Mouse (Mus musculus) ES-E14 (cell line): ENCODE results near the gene Mmp17.
"Not testable (repeated sequence)": the region's sequence is repeated elsewhere in the genome, so short reads cannot be mapped to it uniquely, and the experiment has no call there.

Experiments used
- CHD2 ChIP-seq: IDR thresholded peaks from 2 replicates; pipeline ENCODE4 v1.6.1; 2014; ENCODE audit warnings: mild to moderate bottlenecking, low read depth, low read length, inconsistent platforms
- HCFC1 ChIP-seq: IDR thresholded peaks from 2 replicates; pipeline ENCODE4 v1.6.1; 2012; ENCODE audit warnings: low read length, inconsistent platforms, borderline replicate concordance; ENCODE audit not compliant: insufficient read depth
- MAFK ChIP-seq: IDR thresholded peaks from 2 replicates; pipeline ENCODE4 v1.6.1; 2014; ENCODE audit warnings: mild to moderate bottlenecking, low read depth, low read length, inconsistent platforms; ENCODE audit not compliant: insufficient read depth
- ZC3H11A ChIP-seq: IDR thresholded peaks from 2 replicates; pipeline ENCODE4 v1.6.1; 2012; ENCODE audit warnings: low read depth, mild to moderate bottlenecking, inconsistent platforms, low read length, borderline replicate concordance
- ZNF384 ChIP-seq: IDR thresholded peaks from 2 replicates; pipeline ENCODE4 v1.6.1; 2012; ENCODE audit warnings: low read depth, low read length, inconsistent platforms

DNA sequence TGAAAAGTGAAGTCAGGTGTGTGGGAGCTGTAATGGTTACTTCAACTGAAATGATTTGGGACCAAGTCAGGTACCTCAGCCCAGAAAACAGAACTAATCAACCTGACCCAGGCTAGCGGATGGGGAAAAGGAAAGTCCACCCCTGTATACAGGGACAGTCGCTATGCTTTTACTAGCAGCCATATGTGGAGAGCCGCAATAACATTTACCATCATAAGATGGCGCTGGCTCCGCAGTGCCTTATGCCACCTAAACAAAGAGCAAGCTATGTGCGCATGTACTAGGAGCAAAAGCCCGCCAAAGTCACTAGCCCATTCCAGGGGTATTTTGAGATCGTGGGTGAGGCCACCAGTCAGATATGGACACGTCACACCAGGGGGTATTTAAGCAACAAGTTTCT is 36.6 kb downstream of the Mmp17 start:
- not testable (repeated sequence) for TF ChIP-seq ZC3H11A, MAFK, CHD2, ZNF384, HCFC1
